Mouse (Mus musculus) stomach, embryonic 14.5 days (tissue): ENCODE data around the gene 1700012B07Rik. TPM values are rescaled to one million over a fixed set of nuclear protein-coding genes. Genes with fewer than 3 reads are reported as not detected.

ENCODE experiments used
- ATAC-seq: fragments of 200-750 bp; cut with Nextera tagmentation; 2 replicates; pipeline ENCODE4 v1.8.0; 2017; ENCODE audit warnings: low read depth, moderate TSS enrichment; ENCODE audit not compliant: insufficient number of reproducible peaks, insufficient read depth, low FRiP score
- H3K27ac ChIP-seq: fragments of 300-500 bp; sonication (generic); 2 replicates; pipeline ENCODE4 v1.5.1; 2014; ENCODE audit warnings: mild to moderate bottlenecking, low read length, moderate library complexity, mixed read lengths
- H3K27me3 ChIP-seq: fragments of 300-500 bp; sonication (generic); 2 replicates; pipeline ENCODE4 v1.6.1; 2014; ENCODE audit warnings: low read length, control low read depth, mixed read lengths; ENCODE audit not compliant: control insufficient read depth, insufficient read depth
- H3K36me3 ChIP-seq: fragments of 300-500 bp; sonication (generic); 2 replicates; pipeline ENCODE4 v1.6.1; 2014; ENCODE audit warnings: mild to moderate bottlenecking, control low read depth, low read length, moderate library complexity, mixed read lengths; ENCODE audit not compliant: control insufficient read depth, insufficient read depth
- H3K4me1 ChIP-seq: fragments of 300-500 bp; sonication (generic); 2 replicates; pipeline ENCODE4 v1.6.1; 2014; ENCODE audit warnings: low read length, control low read depth, mixed read lengths; ENCODE audit not compliant: control insufficient read depth, insufficient read depth
- H3K4me2 ChIP-seq: fragments of 300-500 bp; sonication (generic); replicated peaks from 2 replicates; pipeline ENCODE4 v1.6.1; 2014; ENCODE audit warnings: low read depth, low read length, control low read depth
- H3K4me3 ChIP-seq: fragments of 300-500 bp; sonication (generic); 2 replicates; pipeline ENCODE4 v1.5.1; 2014; ENCODE audit warnings: low read depth, low read length, control low read depth
- H3K9ac ChIP-seq: fragments of 300-500 bp; sonication (generic); replicated peaks from 2 replicates; pipeline ENCODE4 v1.6.1; 2014; ENCODE audit warnings: low read depth, mild to moderate bottlenecking, control low read depth, low read length, moderate library complexity, mixed read lengths
- H3K9me3 ChIP-seq: fragments of 300-500 bp; sonication (generic); 2 replicates; pipeline ENCODE4 v1.6.1; 2016; ENCODE audit warnings: low read depth, low read length, control low read depth; ENCODE audit not compliant: control insufficient read depth
- WGBS: fragments of 180-500 bp; shearing (Covaris S2); extraction: QIAGEN DNeasy Blood & Tissue Kit; methylation state at CpG from one replicate; pipeline ENCODE4 v1.1.7; 2014; 5-methylcytosine and 5-hydroxymethylcytosine counted together
- polyA plus RNA-seq: library from polyadenylated mRNA; unstranded; fragments of >200 nt; fragmentation: Nextera tagmentation; extraction: Ambion mirVana; gene quantifications from 2 replicates; pipeline ENCODE4 v1.2.1, GENCODE M21; 2014

1700012B07Rik gene
- polyA plus RNA-seq, 1 experiment from 2014 or later = not detected

DNA sequence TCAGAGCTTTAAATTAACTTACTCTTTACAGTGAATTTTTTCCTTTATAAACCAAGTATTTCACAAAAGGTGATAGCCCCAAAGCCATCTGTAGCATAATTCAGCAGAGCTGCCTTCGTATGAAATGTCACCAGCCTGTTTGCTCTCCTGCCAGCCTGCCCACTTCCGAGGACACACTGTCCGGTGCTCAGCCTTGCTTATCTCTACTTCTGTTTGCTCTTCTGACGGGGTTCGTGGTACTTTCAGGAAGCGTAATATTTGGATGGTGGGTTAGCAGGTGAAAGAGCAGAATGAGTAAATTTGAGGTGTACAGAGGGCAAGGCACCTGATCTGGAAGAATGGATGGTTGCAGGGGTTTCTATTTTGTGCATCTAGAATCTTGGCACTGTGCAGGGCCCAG, 5.6 kb downstream of the 1700012B07Rik start:
- ATAC-seq = no peak
- WGBS = 63% methylated on average over 6 of the region's 6 CpGs
- H3K4me2 ChIP-seq = no peak overlapping the region
- no peak overlapping the region for H3K27ac ChIP-seq
- H3K36me3 ChIP-seq = no peaks in the 10 kb centered on the region
- no peak overlapping the region for H3K9ac ChIP-seq
- no peaks in the 10 kb centered on the region for H3K27me3 ChIP-seq
- H3K4me3 ChIP-seq = no peak overlapping the region
- H3K4me1 ChIP-seq = no peaks in the 10 kb centered on the region
- H3K9me3 ChIP-seq = no peaks in the 10 kb centered on the region

DNA sequence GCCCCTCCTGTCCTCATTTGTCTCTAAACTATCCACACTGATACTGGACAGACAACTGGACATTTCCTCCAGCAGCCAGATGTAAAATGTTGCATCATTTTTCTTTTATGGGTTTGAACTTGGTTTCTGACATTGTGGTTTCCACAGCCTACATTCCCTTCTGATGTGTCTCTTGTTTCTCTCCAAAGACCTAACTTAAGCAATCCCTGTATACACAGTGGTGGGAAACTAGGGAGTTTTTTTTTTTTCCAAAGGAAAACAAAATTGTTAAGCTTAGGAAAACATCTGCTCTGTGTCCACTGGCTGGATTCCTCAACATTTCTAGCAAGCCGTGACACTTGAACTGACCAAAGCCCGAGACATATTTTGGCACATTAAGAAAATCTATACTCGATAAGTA, 10.4 kb downstream of the 1700012B07Rik start:
- no peak overlapping the region for H3K4me3 ChIP-seq
- H3K4me2 ChIP-seq = no peak overlapping the region
- no peak overlapping the region for H3K27ac ChIP-seq
- no peak for ATAC-seq
- 50% methylated on average over 3 of the region's 3 CpGs for WGBS
- no peaks in the 10 kb centered on the region for H3K27me3 ChIP-seq
- no peaks in the 10 kb centered on the region for H3K4me1 ChIP-seq
- no peak overlapping the region for H3K9ac ChIP-seq
- H3K9me3 ChIP-seq = no peaks in the 10 kb centered on the region
- H3K36me3 ChIP-seq = no peaks in the 10 kb centered on the region

- ATAC-seq = no peak
- H3K4me3 ChIP-seq = no peak overlapping the region
- H3K4me1 ChIP-seq = no peaks in the 10 kb centered on the region
- H3K9ac ChIP-seq = no peak overlapping the region
- WGBS = 61% methylated on average over 1 of the region's 1 CpGs
- H3K27ac ChIP-seq = no peak overlapping the region
- H3K9me3 ChIP-seq = no peaks in the 10 kb centered on the region
- H3K27me3 ChIP-seq = no peaks in the 10 kb centered on the region
- no peaks in the 10 kb centered on the region for H3K36me3 ChIP-seq
- H3K4me2 ChIP-seq = no peak overlapping the region
Measured at GRCm38 (mm10) chr11:109816911-109817310, 10.9 kb downstream of the 1700012B07Rik start.

DNA sequence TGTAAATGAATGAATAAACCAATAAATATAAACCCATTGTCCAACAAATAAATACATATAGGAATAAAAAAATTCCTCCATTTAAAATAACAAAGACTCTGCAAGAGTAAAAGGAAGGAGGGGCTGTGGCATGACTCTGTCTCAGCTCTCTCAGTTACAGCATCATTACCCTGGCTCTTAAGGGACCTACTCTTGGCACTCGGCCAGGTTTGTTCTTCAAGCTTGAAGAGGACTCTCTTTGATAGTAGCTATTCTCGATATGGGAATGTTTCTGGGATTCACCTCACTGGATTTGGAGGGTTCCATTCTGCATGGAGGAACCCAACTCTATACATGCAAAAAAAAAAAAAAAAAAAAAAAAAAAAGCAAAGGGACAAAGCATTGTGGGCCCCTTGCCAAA, 16.1 kb downstream of the 1700012B07Rik start:
- no peak overlapping the region for H3K4me3 ChIP-seq
- no peaks in the 10 kb centered on the region for H3K27me3 ChIP-seq
- H3K4me1 ChIP-seq = no peaks in the 10 kb centered on the region
- H3K9ac ChIP-seq = no peak overlapping the region
- H3K27ac ChIP-seq = no peak overlapping the region
- no peaks in the 10 kb centered on the region for H3K9me3 ChIP-seq
- WGBS = 70% methylated on average over 2 of the region's 2 CpGs
- H3K4me2 ChIP-seq = no peak overlapping the region
- no peak for ATAC-seq
- H3K36me3 ChIP-seq = no peaks in the 10 kb centered on the region

DNA sequence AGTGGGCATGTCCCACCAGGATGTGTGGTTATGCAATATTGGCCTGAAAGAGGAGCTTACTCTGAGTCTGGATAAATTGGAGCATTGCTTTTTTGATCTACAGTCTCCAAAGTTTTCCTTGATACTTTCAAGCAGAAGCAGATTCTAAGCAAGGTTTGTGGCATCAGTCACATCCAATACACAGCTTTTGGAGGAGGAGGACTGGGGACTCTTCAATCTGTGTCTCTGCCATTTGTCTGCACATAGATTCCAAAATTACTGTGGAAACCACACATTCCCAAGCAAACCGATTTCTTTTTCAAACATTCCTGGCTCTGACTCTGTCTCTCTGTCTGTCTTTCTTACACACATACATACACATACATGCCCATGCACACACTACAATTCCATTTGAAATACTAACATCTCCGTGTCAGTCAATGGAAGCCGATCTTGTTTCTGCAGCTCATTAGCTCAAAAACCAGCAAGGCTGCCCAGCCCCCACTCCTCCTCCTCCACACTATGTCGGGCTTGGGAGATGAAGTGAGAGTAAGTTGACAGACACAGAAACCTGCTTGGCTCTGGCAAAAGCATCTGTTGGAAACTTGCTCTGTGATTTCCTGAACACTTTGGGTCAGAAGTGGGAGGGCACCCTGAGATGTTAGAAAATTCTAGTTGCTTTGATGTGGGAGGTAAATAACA, 18.5 kb downstream of the 1700012B07Rik start:
- 42% methylated on average over 4 of the region's 4 CpGs for WGBS
- Histone ChIP-seq H3K4me3 (no peak overlapping the region), H3K27me3 (no peaks in the 10 kb centered on the region), H3K27ac (no peak overlapping the region), H3K4me2 (no peak overlapping the region), H3K36me3 (no peaks in the 10 kb centered on the region), H3K4me1 (no peaks in the 10 kb centered on the region), H3K9ac (no peak overlapping the region), H3K9me3 (no peaks in the 10 kb centered on the region)
- no peak for ATAC-seq

- Histone ChIP-seq H3K4me1 (no peaks in the 10 kb centered on the region; the same call in 1 of the 2 replicates), H3K9ac (no peak overlapping the region), H3K4me2 (no peak overlapping the region), H3K4me3 (no peak overlapping the region), H3K27ac (no peak overlapping the region), H3K9me3 (no peaks in the 10 kb centered on the region), H3K36me3 (no peaks in the 10 kb centered on the region), H3K27me3 (no peaks in the 10 kb centered on the region)
- 72% methylated on average over 1 of the region's 1 CpGs for WGBS
- no peak for ATAC-seq
Measured at GRCm38 (mm10) chr11:109801515-109801914, 26.3 kb downstream of the 1700012B07Rik start.

DNA sequence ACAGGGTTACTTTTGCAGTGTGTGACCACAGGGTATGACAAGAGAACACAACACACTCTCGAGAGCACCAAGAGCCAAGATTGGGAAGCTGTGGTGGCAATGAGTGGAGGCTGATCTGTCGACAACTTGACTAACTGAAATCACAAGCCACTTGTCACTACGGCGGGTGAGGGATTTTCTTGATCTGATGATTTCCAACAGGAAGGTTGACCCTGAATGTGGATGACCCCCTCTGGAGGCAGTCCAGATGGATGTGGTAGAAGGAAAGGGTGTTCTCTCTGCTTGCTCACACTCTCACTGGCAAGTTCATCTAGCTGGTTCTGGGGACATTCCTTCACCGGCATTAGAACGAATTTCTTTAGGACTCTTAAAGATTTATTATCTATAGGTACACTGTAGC, 30.3 kb downstream of the 1700012B07Rik start:
- Histone ChIP-seq H3K27ac (no peak overlapping the region), H3K4me3 (no peak overlapping the region), H3K9ac (no peak overlapping the region), H3K27me3 (no peaks in the 10 kb centered on the region), H3K9me3 (no peaks in the 10 kb centered on the region), H3K4me1 (no peaks in the 10 kb centered on the region), H3K4me2 (no peak overlapping the region), H3K36me3 (no peaks in the 10 kb centered on the region)
- WGBS = 77% methylated on average over 6 of the region's 6 CpGs
- no peak for ATAC-seq

DNA sequence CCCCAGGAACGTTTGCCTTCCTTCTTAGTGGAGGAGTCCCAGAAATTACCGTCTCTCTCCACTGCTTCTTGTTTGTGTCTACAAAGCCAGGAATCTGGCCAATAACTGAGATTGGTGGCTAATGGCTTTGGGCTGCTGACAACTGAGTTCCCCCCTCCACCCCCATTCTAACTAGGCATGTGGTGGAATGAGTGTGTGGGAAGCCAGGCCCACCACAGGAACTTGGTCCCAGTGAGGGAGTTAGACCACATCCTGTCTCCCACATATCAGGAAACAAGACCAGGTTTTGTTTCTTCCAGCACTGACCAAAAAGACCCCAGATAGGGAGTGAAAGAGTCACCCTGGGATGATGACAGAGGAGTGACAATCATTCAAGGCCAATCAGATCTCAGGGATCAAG, 32.3 kb downstream of the 1700012B07Rik start:
- WGBS = 70% methylated on average over 2 of the region's 2 CpGs
- H3K27ac ChIP-seq = no peak overlapping the region
- no peak overlapping the region for H3K4me2 ChIP-seq
- H3K9ac ChIP-seq = no peak overlapping the region
- H3K4me1 ChIP-seq = no peaks in the 10 kb centered on the region
- H3K27me3 ChIP-seq = no peaks in the 10 kb centered on the region
- no peaks in the 10 kb centered on the region for H3K36me3 ChIP-seq
- ATAC-seq = no peak
- no peaks in the 10 kb centered on the region; the same call in 1 of the 2 replicates for H3K9me3 ChIP-seq
- no peak overlapping the region for H3K4me3 ChIP-seq

- Histone ChIP-seq H3K27me3 (no peaks in the 10 kb centered on the region), H3K4me2 (no peak overlapping the region), H3K9me3 (no peaks in the 10 kb centered on the region; the same call in 1 of the 2 replicates), H3K9ac (no peak overlapping the region), H3K36me3 (no peaks in the 10 kb centered on the region), H3K27ac (no peak overlapping the region), H3K4me1 (no peaks in the 10 kb centered on the region), H3K4me3 (no peak overlapping the region)
- no peak for ATAC-seq
- 85% methylated on average over 4 of the region's 4 CpGs for WGBS
Measured at GRCm38 (mm10) chr11:109793578-109793977, 34.3 kb downstream of the 1700012B07Rik start.
